Comparison of ENCODE assay signal across 23 mouse cellular contexts in the genomic region with DNA sequence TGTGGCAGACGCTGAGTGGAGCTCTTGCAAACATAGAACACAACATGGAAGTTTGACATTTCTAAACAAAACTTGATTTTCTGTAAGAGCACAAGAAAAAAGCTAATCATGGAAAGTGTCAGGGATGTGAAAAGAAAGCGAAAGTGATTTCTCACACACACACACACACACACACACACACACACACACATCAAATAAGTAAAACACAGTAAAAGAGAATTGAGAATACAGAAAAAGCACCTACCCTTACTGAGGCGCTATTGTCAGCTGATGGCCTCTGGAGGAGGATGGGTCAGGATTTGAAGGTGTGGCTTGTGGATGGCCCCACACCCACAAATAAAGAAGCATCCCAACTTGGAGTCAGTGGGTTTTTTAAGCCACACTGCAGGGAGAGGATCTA. TPM values are rescaled to one million over a fixed set of nuclear protein-coding genes. Genes with fewer than 3 reads are reported as not detected.
DNase-seq lines count a peak whose midpoint lies in the region; ATAC-seq and TF ChIP-seq lines count a peak whose summit lies in the region.
"Had no signal": no experiment of that assay in that cellular context is flagged by ENCODE, and none has a peak within 500 bp of the region (broad histone marks: within the 10 kb centered on the region; RNA-seq: fewer than 3 reads in every experiment).

No protein-coding gene starts in this region.

- ATAC-seq in intestine, embryonic 16.5 days: no peak
- ATAC-seq: forebrain, embryonic 14.5 days; hindbrain, embryonic 16.5 days; intestine, embryonic 15.5 days had no signal

- no peak overlapping the region for H3K4me3 ChIP-seq in heart, adult 2 months
- no peak overlapping the region for H3K4me3 ChIP-seq in intestine, embryonic 16.5 days (ENCODE audit: low read length)
- H3K4me3 ChIP-seq: embryonic facial prominence, embryonic 15.5 days; erythroblast, embryonic 14.5 days; forebrain, embryonic 10.5 days; heart, embryonic 13.5 days; hindbrain, embryonic 12.5 days; intestine, embryonic 15.5 days had no signal

- H3K9ac ChIP-seq in heart, adult 2 months (ENCODE audit: low read depth, low read length): no peak overlapping the region
- no peak overlapping the region for H3K9ac ChIP-seq in intestine, embryonic 16.5 days (ENCODE audit: low read depth, low read length)
- H3K9ac ChIP-seq: embryonic facial prominence, embryonic 15.5 days; heart, embryonic 13.5 days; hindbrain, embryonic 12.5 days; intestine, embryonic 15.5 days had no signal

- peaks cover 9% of the 10 kb centered on the region for H3K4me1 ChIP-seq in heart, adult 2 months (ENCODE audit: control insufficient read depth, insufficient read depth, low read length)
- H3K4me1 ChIP-seq in intestine, embryonic 16.5 days (ENCODE audit: control insufficient read depth, insufficient read depth, low read length): no peaks in the 10 kb centered on the region
- H3K4me1 ChIP-seq: embryonic facial prominence, embryonic 15.5 days; forebrain, embryonic 10.5 days; hindbrain, embryonic 12.5 days; intestine, embryonic 15.5 days had no signal

- peak; percentile 57 for DNase-seq in heart, adult 11 months
- DNase-seq in heart, adult 2 months: no peak
- DNase-seq in A20 (ENCODE audit: low read depth, low spot score) (peak; percentile 34), R1 (ENCODE audit: low read depth, low spot score) (peak; percentile 12)
- DNase-seq in naive thymus-derived CD4-positive, alpha-beta T cell, adult 2 months (ENCODE audit: low read depth): peak; percentile 46
- DNase-seq in left cerebral cortex, postnatal 10 days (ENCODE audit: extremely low spot score in 1 of 2, low spot score in 2 of 2): no peak
- DNase-seq: adrenal gland, postnatal 25 days; cerebellum, adult 2 months; cerebellum, postnatal 14 days; embryo, embryonic 11 days; gastrocnemius, postnatal 10 days; heart, postnatal 10 days; heart, postnatal 4 days had no signal

- H3K36me3 ChIP-seq in heart, adult 2 months (ENCODE audit: control insufficient read depth, insufficient read depth, low read length): peaks cover 7% of the 10 kb centered on the region; the same call in 1 of the 2 replicates
- no peaks in the 10 kb centered on the region for H3K36me3 ChIP-seq in intestine, embryonic 16.5 days (ENCODE audit: control insufficient read depth, insufficient read depth, low read length)
- H3K36me3 ChIP-seq: embryonic facial prominence, embryonic 15.5 days; forebrain, embryonic 10.5 days; G1E; heart, embryonic 13.5 days; hindbrain, embryonic 12.5 days; intestine, embryonic 15.5 days had no signal

- no peak for TF ChIP-seq EP300 in heart, adult 2 months (IDR thresholded peaks at IDR 0.05; ENCODE audit: insufficient read depth, low read depth, low read length)

- no peak for TF ChIP-seq CTCF in heart, adult 2 months (IDR thresholded peaks at IDR 0.05)

- H3K27ac ChIP-seq in heart, adult 2 months: no peak overlapping the region
- no peak overlapping the region for H3K27ac ChIP-seq in intestine, embryonic 16.5 days (ENCODE audit: low read length)
- H3K27ac ChIP-seq: embryonic facial prominence, embryonic 15.5 days; forebrain, embryonic 10.5 days; heart, embryonic 13.5 days; hindbrain, embryonic 12.5 days; intestine, embryonic 15.5 days had no signal

- TF ChIP-seq POLR2A in heart, adult 2 months (IDR thresholded peaks at IDR 0.05; ENCODE audit: insufficient read depth, low read depth, low read length): no peak

- H3K9me3 ChIP-seq in intestine, embryonic 16.5 days (ENCODE audit: control insufficient read depth, low read length): no peaks in the 10 kb centered on the region
- H3K9me3 ChIP-seq: embryonic facial prominence, embryonic 15.5 days; forebrain, embryonic 10.5 days; G1E; heart, embryonic 13.5 days; hindbrain, embryonic 12.5 days; intestine, embryonic 15.5 days had no signal

- no peak overlapping the region for H3K4me2 ChIP-seq in intestine, embryonic 16.5 days (ENCODE audit: low read depth, low read length)
- H3K4me2 ChIP-seq: embryonic facial prominence, embryonic 15.5 days; heart, embryonic 13.5 days; hindbrain, embryonic 12.5 days; intestine, embryonic 15.5 days had no signal

- H3K27me3 ChIP-seq in heart, adult 2 months (ENCODE audit: control insufficient read depth, insufficient read depth, low read length): no peaks in the 10 kb centered on the region
- H3K27me3 ChIP-seq in intestine, embryonic 16.5 days (replicated peaks; ENCODE audit: control insufficient read depth, insufficient read depth, low read length): no peaks in the 10 kb centered on the region
- H3K27me3 ChIP-seq: embryonic facial prominence, embryonic 15.5 days; heart, embryonic 13.5 days; hindbrain, embryonic 12.5 days; intestine, embryonic 15.5 days had no signal

- WGBS in heart, adult 2 months: 74% methylated on average over 3 of the region's 3 CpGs
- 79% methylated on average over 3 of the region's 3 CpGs for WGBS in intestine, embryonic 16.5 days

- peaks cover 4% of the 10 kb centered on the region for H3K79me2 ChIP-seq in heart, adult 2 months (replicated peaks; ENCODE audit: control insufficient read depth, insufficient read depth, low read length)

- intact Hi-C loops in heart, adult 2 months (cut with DNase I): no loop called here
- intact Hi-C loops in left cerebral cortex, postnatal 10 days (cut with DNase I): no loop called here

RNA-seq across cellular contexts. Expression of a gene that starts 19.0 kb away (rescaled TPM):
- total RNA-seq in heart, adult 2 months (2021): 10 to 100 TPM; 16.9 to 17.8 TPM
- 5.0 and 9.7 TPM in 2 replicates for polyA plus RNA-seq in heart, adult 2 months (2012; rRNA removed)
- 26.8 and 29.5 TPM in 2 replicates for polyA plus RNA-seq in intestine, embryonic 16.5 days (2015; fragmentation: Nextera tagmentation; extraction: Ambion mirVana)
- 10 to 100 TPM; 19.0 to 19.4 TPM for total RNA-seq in left cerebral cortex, postnatal 10 days (2021)

Comparison
In these comparisons a context has a peak if more than half of its experiments do, and no peak if none do; other contexts are left out.
1. DNase-seq: peak in heart, adult 11 months (single experiment), A20 (single experiment), R1 (single experiment) and naive thymus-derived CD4-positive, alpha-beta T cell, adult 2 months (single experiment); none in heart, adult 2 months (0 of 2) and left cerebral cortex, postnatal 10 days (0 of 2).